Mouse (Mus musculus) liver, adult 2 months (tissue): ENCODE results near the gene Cul1.

Source experiments
- CTCF ChIP-seq: fragments of 200-500 bp; IDR thresholded peaks from 2 replicates; pipeline ENCODE4 v1.5.1; 2011; ENCODE audit warnings: low read depth, low read length, control low read depth
- POLR2A ChIP-seq: fragments of 200-500 bp; IDR thresholded peaks from 2 replicates; pipeline ENCODE4 v1.6.1; 2011; ENCODE audit warnings: low read length, control low read depth; ENCODE audit not compliant: insufficient read depth; ENCODE audit errors: extremely low read depth

DNA sequence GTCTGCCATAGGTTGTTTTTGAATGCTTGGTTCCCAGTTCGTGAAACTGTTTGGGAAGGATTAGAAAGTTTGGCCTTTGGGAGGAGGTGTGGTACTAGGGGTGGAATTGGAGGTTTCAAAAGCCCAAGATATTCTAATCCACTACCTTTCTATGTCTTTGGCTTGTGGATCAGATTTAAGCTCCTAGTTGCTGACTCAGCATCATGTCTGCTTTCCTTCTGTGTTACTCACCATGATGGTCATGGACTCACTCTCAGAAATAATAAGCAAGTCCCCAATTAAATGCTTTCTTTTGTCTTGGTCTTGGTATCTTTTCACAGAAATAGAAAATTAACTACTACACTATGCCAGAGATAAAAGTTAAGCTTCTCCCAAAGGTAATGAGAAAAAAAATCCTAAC, 5.5 kb upstream of the Cul1 start:
- TF ChIP-seq CTCF (no peak), POLR2A (no peak)
